Mouse (Mus musculus): Measurements from ENCODE around the gene Mpg. TPM values are rescaled to one million over a fixed set of nuclear protein-coding genes. Genes with fewer than 3 reads are reported as not detected.

Gene Mpg
- total and polyA plus RNA-seq, 3 experiments, result 39.1 to 40.3 (median 39.6) TPM

- no peaks in the 10 kb centered on the region for H3K79me2 ChIP-seq (replicated peaks; ENCODE audit: control insufficient read depth, extremely low read depth, insufficient read depth, poor library complexity, severe bottlenecking)
- TF ChIP-seq RCOR1 (conservative IDR thresholded peaks at IDR 0.05; ENCODE audit: low read depth, low read length) (no peak), ELF1 (IDR thresholded peaks at IDR 0.05; ENCODE audit: low read depth, low read length) (peak; percentile 49), NRF1 (IDR thresholded peaks at IDR 0.05; ENCODE audit: low read depth, low read length) (no peak), BHLHE40 (IDR thresholded peaks at IDR 0.05; ENCODE audit: low read depth, low read length) (no peak), CHD2 (IDR thresholded peaks at IDR 0.05; ENCODE audit: low read length) (0 out of 2 replicates have a peak, but pooled peaks have one; percentile 19)
- H3K36me3 ChIP-seq (replicated peaks in 1 of 2; ENCODE audit: control insufficient read depth in 1 of 2, insufficient read depth in 1 of 2, low read length in 1 of 2), result peaks cover 10 to 24% of the 10 kb centered on the region in 2 experiments
- H3K27ac ChIP-seq (ENCODE audit: insufficient read depth, low read depth), result no peak overlapping the region
- peaks cover 19% of the 10 kb centered on the region for H3K27me3 ChIP-seq (replicated peaks)
- no peak overlapping the region for H3K4me3 ChIP-seq (replicated peaks in 1 of 3; ENCODE audit: low read depth in 2 of 3, low read length in 2 of 3, poor library complexity in 1 of 3)
- dilution Hi-C loops (cut with MboI; ENCODE audit: extremely low pct_ligation_motif_present, extremely low pct_unique_long_range_greater_than_20kb, low sequenced_read_pairs), result no loop called here
- H3K9me3 ChIP-seq (replicated peaks; ENCODE audit: low read length), result peaks cover 3% of the 10 kb centered on the region
- H3K4me2 ChIP-seq (ENCODE audit: insufficient read depth, low read depth, poor library complexity, severe bottlenecking), result no peak overlapping the region
- in situ Hi-C loops (cut with MboI; ENCODE audit: low pct_ligation_motif_present, low pct_unique_long_range_greater_than_20kb, low sequenced_read_pairs), result no loop called here
- H3K4me1 ChIP-seq (ENCODE audit: control insufficient read depth in 1 of 2, insufficient read depth in 2 of 2), result peaks cover 12 to 72% of the 10 kb centered on the region in 2 experiments
- no peak overlapping the region for H3K9ac ChIP-seq (ENCODE audit: insufficient read depth, low read depth)
- no peak for DNase-seq (ENCODE audit: extremely low read depth)
These were observed 1.7 kb upstream of the Mpg start for GRCm38 (mm10) chr11:32224468-32225139.

GRCm38 (mm10) chr11:32225222-32226104 is 842 bp upstream of the Mpg start:
- Histone ChIP-seq H3K27ac (ENCODE audit: insufficient read depth, low read depth) (no peak overlapping the region), H3K27me3 (replicated peaks) (peaks cover 19% of the 10 kb centered on the region), H3K4me3 (replicated peaks in 1 of 3; ENCODE audit: low read depth in 2 of 3, low read length in 2 of 3, poor library complexity in 1 of 3) (no peak overlapping the region), H3K36me3 (replicated peaks in 1 of 2; ENCODE audit: control insufficient read depth in 1 of 2, insufficient read depth in 1 of 2, low read length in 1 of 2) (peaks cover 18 to 30% of the 10 kb centered on the region in 2 experiments), H3K79me2 (replicated peaks; ENCODE audit: control insufficient read depth, extremely low read depth, insufficient read depth, poor library complexity, severe bottlenecking) (no peaks in the 10 kb centered on the region), H3K9me3 (replicated peaks; ENCODE audit: low read length) (peaks cover 3% of the 10 kb centered on the region), H3K4me2 (ENCODE audit: insufficient read depth, low read depth, poor library complexity, severe bottlenecking) (no peak overlapping the region), H3K9ac (ENCODE audit: insufficient read depth, low read depth) (no peak overlapping the region), H3K4me1 (ENCODE audit: control insufficient read depth in 1 of 2, insufficient read depth in 2 of 2) (peaks cover 12 to 64% of the 10 kb centered on the region in 2 experiments)
- DNase-seq (ENCODE audit: extremely low read depth), result no peak
- TF ChIP-seq EP300 (IDR thresholded peaks at IDR 0.05; ENCODE audit: low read length) (no peak), NELFE (IDR thresholded peaks at IDR 0.05; ENCODE audit: low read depth, low read length) (no peak), MEF2A (IDR thresholded peaks at IDR 0.05; ENCODE audit: borderline replicate concordance, low read depth, low read length) (no peak), POLR2AphosphoS2 (IDR thresholded peaks at IDR 0.05; ENCODE audit: low read depth, low read length) (no peak), TBP (conservative IDR thresholded peaks at IDR 0.05; ENCODE audit: low read depth, low read length) (no peak), SIN3A (IDR thresholded peaks at IDR 0.05; ENCODE audit: low read length) (no peak), MYC (IDR thresholded peaks at IDR 0.05; ENCODE audit: low read depth, low read length) (no peak), USF1 (IDR thresholded peaks at IDR 0.05; ENCODE audit: low read depth, low read length) (no peak), ELF1 (IDR thresholded peaks at IDR 0.05; ENCODE audit: low read depth, low read length) (no peak), CTCF (conservative IDR thresholded peaks at IDR 0.05 in 1 of 2, IDR thresholded peaks at IDR 0.05 in 1 of 2; ENCODE audit: low read depth in 2 of 2, low read length in 2 of 2) (no peak), PAX5 (IDR thresholded peaks at IDR 0.05; ENCODE audit: low read length) (no peak), ZMIZ1 (IDR thresholded peaks at IDR 0.05; ENCODE audit: low read depth, low read length) (no peak), IRF4 (IDR thresholded peaks at IDR 0.05; ENCODE audit: low read depth, low read length) (no peak), NRF1 (IDR thresholded peaks at IDR 0.05; ENCODE audit: low read depth, low read length) (no peak)
- in situ Hi-C loops (cut with MboI; ENCODE audit: low pct_ligation_motif_present, low pct_unique_long_range_greater_than_20kb, low sequenced_read_pairs) (no loop called here), dilution Hi-C loops (cut with MboI; ENCODE audit: extremely low pct_ligation_motif_present, extremely low pct_unique_long_range_greater_than_20kb, low sequenced_read_pairs) (no loop called here)

Measured in CH12.LX (cell line).